Mouse (Mus musculus): ENCODE results near the gene Gsc2.

DNA sequence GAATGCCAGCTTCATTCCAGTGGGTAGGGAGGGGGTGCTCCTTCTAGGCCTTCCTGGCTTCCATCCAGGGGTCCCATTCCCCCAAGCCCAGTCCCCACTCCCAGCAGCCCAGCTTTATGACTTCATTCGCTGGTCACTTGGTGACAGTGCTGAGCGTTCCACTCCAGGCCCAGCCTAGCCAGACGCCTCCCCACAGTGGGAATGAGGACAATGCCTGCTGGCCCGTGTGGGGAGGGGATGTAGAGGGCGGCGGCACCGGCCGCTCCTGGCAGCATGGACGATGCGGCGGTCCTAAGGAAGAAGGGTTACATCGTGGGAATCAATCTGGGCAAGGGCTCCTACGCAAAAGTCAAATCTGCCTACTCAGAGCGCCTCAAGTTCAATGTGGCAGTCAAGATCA lies 16.4 kb downstream of the Gsc2 start, which contains the start of the genes Dgcr2 and Tssk2:
- TF ChIP-seq POLR2A (IDR thresholded peaks at IDR 0.05; ENCODE audit: control insufficient read depth, extremely low read depth, insufficient read depth, low read length, poor library complexity) (no peak), CTCF (IDR thresholded peaks at IDR 0.05; ENCODE audit: borderline replicate concordance, control insufficient read depth, extremely low read depth, insufficient read depth, low read length, poor library complexity) (no peak)

Measured in thymus, adult 2 months (tissue).